Mouse (Mus musculus) liver, embryonic 14.5 days (tissue): ENCODE measurements around the gene Fbxo36. TPM values are rescaled to one million over a fixed set of nuclear protein-coding genes. Genes with fewer than 3 reads are reported as not detected.
A peak's percentile ranks its signal among the peaks of the same experiment; 100 is the strongest.

ENCODE experiments used
- ATAC-seq: fragments of 200-750 bp; cut with Nextera tagmentation; 2 replicates; pipeline ENCODE4 v1.8.0; 2017; ENCODE audit warnings: moderate number of reproducible peaks, mild to moderate bottlenecking, moderate library complexity; ENCODE audit not compliant: insufficient read depth
- DNase-seq, 3 experiments: peaks; one replicate each; pipeline ENCODE4 v3.0.0-alpha.2; 2012 to 2013; ENCODE audit warnings: low read depth in 3 of 3, low spot score in 3 of 3
- H3K27ac ChIP-seq: fragments of 300-500 bp; sonication (generic); 2 replicates; pipeline ENCODE4 v1.5.1; 2014; ENCODE audit warnings: moderate library complexity, mild to moderate bottlenecking, control low read depth, inconsistent platforms
- H3K27me3 ChIP-seq: fragments of 300-500 bp; sonication (generic); 2 replicates; pipeline ENCODE4 v1.6.1; 2014; ENCODE audit warnings: mild to moderate bottlenecking, low read length, moderate library complexity; ENCODE audit not compliant: control insufficient read depth, insufficient read depth
- H3K36me3 ChIP-seq: fragments of 300-500 bp; sonication (generic); replicated peaks from 2 replicates; pipeline ENCODE4 v1.6.1; 2014; ENCODE audit warnings: low read depth; ENCODE audit not compliant: control insufficient read depth, insufficient read depth
- H3K4me1 ChIP-seq, 2 experiments: fragments of 200-500 bp in 1 of 2; fragments of 300-500 bp in 1 of 2; sonication (generic) in 1 of 2; replicated peaks; 2 replicates each; pipeline ENCODE4 v1.6.1; 2012 to 2014; ENCODE audit warnings: antibody characterized with exemption in 1 of 2, inconsistent platforms in 1 of 2, low read length in 1 of 2; ENCODE audit not compliant: control insufficient read depth in 2 of 2, insufficient read depth in 2 of 2
- H3K4me2 ChIP-seq: fragments of 300-500 bp; sonication (generic); 2 replicates; pipeline ENCODE4 v1.6.1; 2014; ENCODE audit warnings: low read depth, mild to moderate bottlenecking, control low read depth, moderate library complexity
- H3K4me3 ChIP-seq, 2 experiments: fragments of 200-500 bp in 1 of 2; fragments of 300-500 bp in 1 of 2; sonication (generic) in 1 of 2; 2 replicates each; pipeline ENCODE4 v1.5.1; 2012 to 2014; ENCODE audit warnings: low read depth in 2 of 2, low read length in 2 of 2, mild to moderate bottlenecking in 2 of 2, control low read depth in 1 of 2, inconsistent platforms in 1 of 2, moderate library complexity in 1 of 2; ENCODE audit not compliant: insufficient read depth in 1 of 2
- H3K9ac ChIP-seq: fragments of 300-500 bp; sonication (generic); replicated peaks from 2 replicates; pipeline ENCODE4 v1.6.1; 2014; ENCODE audit warnings: mild to moderate bottlenecking, control low read depth, moderate library complexity
- H3K9me3 ChIP-seq: fragments of 300-500 bp; sonication (generic); 2 replicates; pipeline ENCODE4 v1.6.1; 2016; ENCODE audit warnings: low read length, mixed read lengths; ENCODE audit not compliant: control insufficient read depth
- CTCF ChIP-seq: IDR thresholded peaks from 2 replicates; pipeline ENCODE4 v1.5.1; 2016; ENCODE audit warnings: antibody characterized with exemption, low read depth, control low read depth
- EP300 ChIP-seq: IDR thresholded peaks from 2 replicates; pipeline ENCODE4 v1.6.1; 2016; ENCODE audit warnings: antibody characterized with exemption, low read depth
- WGBS: fragments of 180-500 bp; shearing (Covaris S2); extraction: QIAGEN DNeasy Blood & Tissue Kit; methylation state at CpG from one replicate; pipeline ENCODE4 v1.1.7; 2014; ENCODE audit not compliant: insufficient replicate concordance; 5-methylcytosine and 5-hydroxymethylcytosine counted together
- polyA plus RNA-seq, 2 experiments: library from polyadenylated mRNA; depleted of rRNA in 1 of 2; stranded (reverse) in 1 of 2; unstranded in 1 of 2; fragments of >200 nt; fragmentation: Nextera tagmentation in 1 of 2; extraction: Ambion mirVana in 1 of 2; gene quantifications; 2 replicates each; pipeline versions ENCODE4 v1.2.1 to v1.2.3; 2012 to 2014

The Fbxo36 gene
- polyA plus RNA-seq, 2 experiments = 4.0 to 9.0 TPM

- Histone ChIP-seq H3K36me3 (no peaks in the 10 kb centered on the region), H3K9me3 (no peaks in the 10 kb centered on the region), H3K4me1 (peaks cover 4 to 14% of the 10 kb centered on the region in 2 experiments; a peak in 2 of 4 replicates), H3K4me3 (no peak overlapping the region), H3K27me3 (no peaks in the 10 kb centered on the region), H3K4me2 (peak overlapping the region; percentile 25; the same call in 1 of the 2 replicates), H3K27ac (no peak overlapping the region), H3K9ac (no peak overlapping the region)
- ATAC-seq (0 out of 2 replicates have a peak, but pooled peaks have one; percentile 40), DNase-seq (no peak)
- TF ChIP-seq EP300 = no peak
- peak; percentile 22; the same call in 1 of the 2 replicates for TF ChIP-seq CTCF
- 19% methylated on average over 7 of the region's 7 CpGs for WGBS
Observed at GRCm38 (mm10) chr1:84869498-84869897, 29.9 kb downstream of the Fbxo36 start.

- no peak overlapping the region for H3K27ac ChIP-seq
Observed at GRCm38 (mm10) chr1:84871131-84871530, 31.5 kb downstream of the Fbxo36 start.

GRCm38 (mm10) chr1:84872105-84872504, 32.5 kb downstream of the Fbxo36 start:
- no peak overlapping the region for H3K4me3 ChIP-seq
- no peaks in the 10 kb centered on the region for H3K36me3 ChIP-seq
- no peak overlapping the region for H3K27ac ChIP-seq
- no peaks in the 10 kb centered on the region for H3K9me3 ChIP-seq
- H3K9ac ChIP-seq = no peak overlapping the region
- ATAC-seq = peak; percentile 48; the same call in 1 of the 2 replicates
- 58% methylated on average over 3 of the region's 3 CpGs for WGBS
- TF ChIP-seq CTCF (no peak), EP300 (no peak)
- DNase-seq = no peak
- H3K4me2 ChIP-seq = no peak overlapping the region
- H3K27me3 ChIP-seq = no peaks in the 10 kb centered on the region
- peaks cover 4 to 12% of the 10 kb centered on the region in 2 experiments; a peak in 2 of 4 replicates for H3K4me1 ChIP-seq

More at GRCm38 (mm10) chr1:84871131-84871530, 31.5 kb downstream of the Fbxo36 start:
- Histone ChIP-seq H3K9me3 (no peaks in the 10 kb centered on the region), H3K36me3 (no peaks in the 10 kb centered on the region), H3K4me3 (no peak overlapping the region), H3K4me2 (no peak overlapping the region), H3K27me3 (no peaks in the 10 kb centered on the region), H3K4me1 (peaks cover 4 to 12% of the 10 kb centered on the region in 2 experiments; a peak in 2 of 4 replicates), H3K9ac (no peak overlapping the region)
- ATAC-seq (no peak), DNase-seq (no peak)
- 50% methylated on average over 6 of the region's 6 CpGs for whole genome bisulfite sequencing
- no peak for TF ChIP-seq EP300
- no peak for TF ChIP-seq CTCF

GRCm38 (mm10) chr1:84872939-84873338, 33.3 kb downstream of the Fbxo36 start:
- TF ChIP-seq EP300 (no peak), CTCF (no peak)
- Histone ChIP-seq H3K9me3 (no peaks in the 10 kb centered on the region), H3K9ac (no peak overlapping the region), H3K4me3 (no peak overlapping the region), H3K4me1 (peaks cover 4 to 12% of the 10 kb centered on the region in 2 experiments; a peak in 2 of 4 replicates), H3K4me2 (no peak overlapping the region), H3K27me3 (no peaks in the 10 kb centered on the region), H3K36me3 (no peaks in the 10 kb centered on the region), H3K27ac (no peak overlapping the region)
- no peak for ATAC-seq
- no peak for DNase-seq
- 48% methylated on average over 4 of the region's 4 CpGs for WGBS

- Histone ChIP-seq H3K27ac (no peak overlapping the region), H3K9me3 (no peaks in the 10 kb centered on the region), H3K36me3 (no peaks in the 10 kb centered on the region), H3K4me3 (no peak overlapping the region), H3K27me3 (no peaks in the 10 kb centered on the region), H3K9ac (no peak overlapping the region), H3K4me1 (0 out of 4 replicates have a peak, but pooled peaks cover 0 to 3% of the 10 kb centered on the region in 2 experiments), H3K4me2 (no peak overlapping the region)
- TF ChIP-seq CTCF (no peak), EP300 (no peak)
- WGBS = 58% methylated on average over 2 of the region's 2 CpGs
- DNase-seq (no peak), ATAC-seq (0 out of 2 replicates have a peak, but pooled peaks have one; percentile 8)
Observed at GRCm38 (mm10) chr1:84877590-84877989, 37.9 kb downstream of the Fbxo36 start.
